Mouse (Mus musculus) megakaryocyte, embryonic 14.5 days (primary cell): ENCODE data around the gene Olfr594.

ENCODE experiments used
- FLI1 ChIP-seq: IDR thresholded peaks from 2 replicates; pipeline ENCODE4 v1.6.1; 2012; ENCODE audit warnings: low read length, inconsistent platforms, mixed read lengths
- GATA1 ChIP-seq: IDR thresholded peaks from 3 replicates; pipeline ENCODE4 v1.6.1; 2012; ENCODE audit warnings: mixed read lengths, low read length, inconsistent platforms, borderline replicate concordance

DNA sequence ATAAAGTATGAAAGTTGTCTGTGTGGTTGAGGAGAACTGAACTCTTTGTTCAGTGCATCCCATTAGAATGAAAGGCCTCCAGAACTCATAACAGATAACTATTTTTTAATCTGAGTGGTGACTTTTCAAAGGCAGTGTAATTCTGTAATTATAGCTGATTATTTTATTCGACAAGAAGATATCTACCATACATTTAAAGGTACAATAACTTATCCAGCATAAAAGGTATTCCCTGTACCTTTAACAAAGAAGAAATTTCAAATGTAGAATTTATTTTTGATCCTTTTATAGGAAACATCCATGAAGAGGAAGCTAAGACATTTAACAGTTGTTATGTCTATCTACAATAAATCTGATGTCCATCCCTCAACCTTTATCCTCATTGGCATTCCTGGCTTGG is 5.2 kb upstream of the Olfr594 start, which contains the start of gene Olfr593:
- TF ChIP-seq FLI1 (no peak), GATA1 (no peak)
